ENCODE assay signal across 12 mouse cellular contexts in the genomic region with DNA sequence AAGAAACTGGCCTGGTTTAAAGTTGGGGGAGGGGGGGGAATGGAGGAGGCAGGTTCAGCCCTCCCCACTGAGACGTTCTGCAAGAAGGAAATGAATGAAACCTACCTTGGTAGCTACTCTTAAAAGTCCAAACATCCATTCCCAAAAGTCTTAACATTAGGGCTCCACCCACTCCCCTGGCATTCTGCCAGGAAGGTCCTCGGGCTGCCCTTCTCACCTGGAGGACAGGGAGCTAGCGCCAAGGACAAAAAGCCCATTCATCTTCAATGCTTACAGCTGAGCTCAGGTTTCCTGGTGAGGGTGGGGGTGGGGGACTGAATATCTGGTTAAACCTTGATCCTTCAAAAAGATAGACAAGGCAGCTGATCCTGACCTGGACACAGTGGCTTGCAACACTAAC. TPM values are rescaled to one million over a fixed set of nuclear protein-coding genes. Genes with fewer than 3 reads are reported as not detected.
A peak's percentile ranks its signal among the peaks of the same experiment; 100 is the strongest.
DNase-seq lines count a peak whose midpoint lies in the region; ATAC-seq and TF ChIP-seq lines count a peak whose summit lies in the region.
"Had no signal": no experiment of that assay in that cellular context is flagged by ENCODE, and none has a peak within 500 bp of the region (broad histone marks: within the 10 kb centered on the region; RNA-seq: fewer than 3 reads in every experiment).

No protein-coding gene starts in this region.

- H3K27me3 ChIP-seq in intestine, embryonic 16.5 days (replicated peaks; ENCODE audit: control insufficient read depth, insufficient read depth, low read length) = no peaks in the 10 kb centered on the region
- no peaks in the 10 kb centered on the region for H3K27me3 ChIP-seq in limb, embryonic 11.5 days (ENCODE audit: control insufficient read depth, insufficient read depth, low read length)
- no peaks in the 10 kb centered on the region for H3K27me3 ChIP-seq in stomach, embryonic 16.5 days (ENCODE audit: control insufficient read depth, insufficient read depth, low read length)
- H3K27me3 ChIP-seq in midbrain, postnatal 0 days (ENCODE audit: insufficient read depth, low read length) = no peaks in the 10 kb centered on the region

- DNase-seq in lung, adult 18-20 months = peak; percentile 70 to 74
- no peak for DNase-seq in lung, postnatal 25 days (ENCODE audit: low spot score)
- DNase-seq in limb, embryonic 11.5 days (ENCODE audit: low spot score) = peak; percentile 32
- no peak for DNase-seq in embryo, embryonic 10.5 days (ENCODE audit: low spot score)
- DNase-seq in cerebellum, adult 11 months = no peak
- DNase-seq in midbrain, postnatal 0 days (ENCODE audit: low spot score) = no peak
- DNase-seq: cerebellum, postnatal 25 days; gastrocnemius, postnatal 10 days; layer of hippocampus, adult 9-11 months had no signal

- H3K9ac ChIP-seq in intestine, embryonic 16.5 days (ENCODE audit: low read depth, low read length) = no peak overlapping the region
- no peak overlapping the region for H3K9ac ChIP-seq in limb, embryonic 11.5 days (ENCODE audit: low read length)
- peak overlapping the region; percentile 8; the same call in 1 of the 2 replicates for H3K9ac ChIP-seq in stomach, embryonic 16.5 days (ENCODE audit: low read length)
- H3K9ac ChIP-seq in midbrain, postnatal 0 days (replicated peaks; ENCODE audit: low read length, poor library complexity, severe bottlenecking) = no peak overlapping the region

- no peaks in the 10 kb centered on the region for H3K36me3 ChIP-seq in intestine, embryonic 16.5 days (ENCODE audit: control insufficient read depth, insufficient read depth, low read length)
- no peaks in the 10 kb centered on the region for H3K36me3 ChIP-seq in limb, embryonic 11.5 days (ENCODE audit: control insufficient read depth, insufficient read depth, low read length)
- H3K36me3 ChIP-seq in stomach, embryonic 16.5 days (ENCODE audit: control insufficient read depth, insufficient read depth, low read length) = no peaks in the 10 kb centered on the region
- H3K36me3 ChIP-seq in midbrain, postnatal 0 days (ENCODE audit: insufficient read depth, low read length) = no peaks in the 10 kb centered on the region

- no peaks in the 10 kb centered on the region for H3K9me3 ChIP-seq in intestine, embryonic 16.5 days (ENCODE audit: control insufficient read depth, low read length)
- no peaks in the 10 kb centered on the region for H3K9me3 ChIP-seq in limb, embryonic 11.5 days (ENCODE audit: control insufficient read depth, low read length)
- H3K9me3 ChIP-seq in stomach, embryonic 16.5 days (replicated peaks; ENCODE audit: control insufficient read depth, low read length) = no peaks in the 10 kb centered on the region
- H3K9me3 ChIP-seq in midbrain, postnatal 0 days (ENCODE audit: low read length) = no peaks in the 10 kb centered on the region

- peaks cover 64% of the 10 kb centered on the region for H3K4me1 ChIP-seq in intestine, embryonic 16.5 days (ENCODE audit: control insufficient read depth, insufficient read depth, low read length)
- peaks cover 32% of the 10 kb centered on the region for H3K4me1 ChIP-seq in limb, embryonic 11.5 days (ENCODE audit: control insufficient read depth, insufficient read depth, low read length)
- peaks cover 65% of the 10 kb centered on the region for H3K4me1 ChIP-seq in stomach, embryonic 16.5 days (ENCODE audit: control insufficient read depth, insufficient read depth, low read length)
- peaks cover 3% of the 10 kb centered on the region; the same call in 1 of the 2 replicates for H3K4me1 ChIP-seq in midbrain, postnatal 0 days (ENCODE audit: insufficient read depth, low read length)

- TF ChIP-seq CTCF in midbrain, postnatal 0 days (IDR thresholded peaks at IDR 0.05) = no peak

- 0 out of 2 replicates have a peak overlapping the region, but pooled peaks have one; percentile 0 for H3K4me2 ChIP-seq in intestine, embryonic 16.5 days (ENCODE audit: low read depth, low read length)
- 0 out of 2 replicates have a peak overlapping the region, but pooled peaks have one; percentile 1 for H3K4me2 ChIP-seq in limb, embryonic 11.5 days (ENCODE audit: low read depth, severe bottlenecking)
- no peak overlapping the region for H3K4me2 ChIP-seq in stomach, embryonic 16.5 days (ENCODE audit: low read depth, low read length)
- H3K4me2 ChIP-seq in midbrain, postnatal 0 days (ENCODE audit: low read depth, low read length, poor library complexity, severe bottlenecking) = no peak overlapping the region
- H3K4me2 ChIP-seq: midbrain, embryonic 11.5 days had no signal

- H3K4me3 ChIP-seq in intestine, embryonic 16.5 days (ENCODE audit: low read length) = no peak overlapping the region
- no peak overlapping the region for H3K4me3 ChIP-seq in limb, embryonic 11.5 days (ENCODE audit: low read depth, low read length)
- no peak overlapping the region for H3K4me3 ChIP-seq in stomach, embryonic 16.5 days (replicated peaks; ENCODE audit: low read length)
- no peak overlapping the region for H3K4me3 ChIP-seq in midbrain, postnatal 0 days (ENCODE audit: low read depth, low read length)

- WGBS in intestine, embryonic 16.5 days = 25% methylated on average over 3 of the region's 3 CpGs
- 53% methylated on average over 3 of the region's 3 CpGs for WGBS in limb, embryonic 11.5 days
- 6% methylated on average over 3 of the region's 3 CpGs for WGBS in stomach, embryonic 16.5 days
- 70% methylated on average over 3 of the region's 3 CpGs for WGBS in midbrain, postnatal 0 days

- H3K27ac ChIP-seq in intestine, embryonic 16.5 days (ENCODE audit: low read length) = peak overlapping the region; percentile 83
- H3K27ac ChIP-seq in limb, embryonic 11.5 days (replicated peaks; ENCODE audit: low read depth, low read length) = peak overlapping the region; percentile 15
- H3K27ac ChIP-seq in stomach, embryonic 16.5 days (ENCODE audit: low read length) = peak overlapping the region; percentile 91
- H3K27ac ChIP-seq in midbrain, postnatal 0 days (ENCODE audit: low read depth, low read length) = no peak overlapping the region

- ATAC-seq in intestine, embryonic 16.5 days = no peak
- ATAC-seq in limb, embryonic 11.5 days (ENCODE audit: insufficient number of reproducible peaks, low FRiP score, low TSS enrichment, low read depth) = no peak
- ATAC-seq in stomach, embryonic 16.5 days (ENCODE audit: insufficient read depth, low FRiP score) = no peak
- no peak for ATAC-seq in midbrain, postnatal 0 days (ENCODE audit: low FRiP score)

RNA-seq across cellular contexts. Expression of gene Actn4, which starts 32.8 kb away (rescaled TPM):
- polyA plus RNA-seq in intestine, embryonic 16.5 days (2015; fragmentation: Nextera tagmentation; extraction: Ambion mirVana) = 402 and 447 TPM in 2 replicates
- 208 and 213 TPM in 2 replicates for polyA plus RNA-seq in limb, embryonic 11.5 days (2014; fragmentation: Nextera tagmentation; extraction: Ambion mirVana)
- 413 and 449 TPM in 2 replicates for polyA plus RNA-seq in stomach, embryonic 16.5 days (2015; fragmentation: Nextera tagmentation; extraction: Ambion mirVana)
- total RNA-seq in midbrain, postnatal 0 days (2014; rRNA removed) = 74.7 and 86.9 TPM in 2 replicates
- polyA plus RNA-seq in midbrain, postnatal 0 days (2015; fragmentation: Nextera tagmentation; extraction: Ambion mirVana) = 101 and 105 TPM in 2 replicates

RNA-seq across cellular contexts. Expression of gene Capn12, which starts 48.2 kb away (rescaled TPM):
- 0.29 and 0.39 TPM in 2 replicates for polyA plus RNA-seq in intestine, embryonic 16.5 days (2015; fragmentation: Nextera tagmentation; extraction: Ambion mirVana)
- 0.59 and 0.62 TPM in 2 replicates for polyA plus RNA-seq in limb, embryonic 11.5 days (2014; fragmentation: Nextera tagmentation; extraction: Ambion mirVana)
- 0.56 and 0.59 TPM in 2 replicates for polyA plus RNA-seq in stomach, embryonic 16.5 days (2015; fragmentation: Nextera tagmentation; extraction: Ambion mirVana)
- total RNA-seq in midbrain, postnatal 0 days (2014; rRNA removed) = 0.38 and 0.57 TPM in 2 replicates
- polyA plus RNA-seq in midbrain, postnatal 0 days (2015; fragmentation: Nextera tagmentation; extraction: Ambion mirVana) = 0.26 and 0.41 TPM in 2 replicates

RNA-seq across cellular contexts. Expression of gene Eif3k, which starts 52.3 kb away (rescaled TPM):
- 355 and 362 TPM in 2 replicates for polyA plus RNA-seq in intestine, embryonic 16.5 days (2015; fragmentation: Nextera tagmentation; extraction: Ambion mirVana)
- polyA plus RNA-seq in limb, embryonic 11.5 days (2014; fragmentation: Nextera tagmentation; extraction: Ambion mirVana) = 463 and 476 TPM in 2 replicates
- 339 and 345 TPM in 2 replicates for polyA plus RNA-seq in stomach, embryonic 16.5 days (2015; fragmentation: Nextera tagmentation; extraction: Ambion mirVana)
- 405 and 482 TPM in 2 replicates for total RNA-seq in midbrain, postnatal 0 days (2014; rRNA removed)
- 292 and 309 TPM in 2 replicates for polyA plus RNA-seq in midbrain, postnatal 0 days (2015; fragmentation: Nextera tagmentation; extraction: Ambion mirVana)

RNA-seq across cellular contexts. Expression of gene Map4k1, which starts 52.5 kb away (rescaled TPM):
- polyA plus RNA-seq in intestine, embryonic 16.5 days (2015; fragmentation: Nextera tagmentation; extraction: Ambion mirVana) = 6.9 and 7.3 TPM in 2 replicates
- polyA plus RNA-seq in limb, embryonic 11.5 days (2014; fragmentation: Nextera tagmentation; extraction: Ambion mirVana) = 10.5 and 12.1 TPM in 2 replicates
- polyA plus RNA-seq in stomach, embryonic 16.5 days (2015; fragmentation: Nextera tagmentation; extraction: Ambion mirVana) = 7.9 and 8.4 TPM in 2 replicates
- 5.6 and 17.4 TPM in 2 replicates for total RNA-seq in midbrain, postnatal 0 days (2014; rRNA removed)
- 18.2 and 21.0 TPM in 2 replicates for polyA plus RNA-seq in midbrain, postnatal 0 days (2015; fragmentation: Nextera tagmentation; extraction: Ambion mirVana)

Comparison
In these comparisons a context has a peak if more than half of its experiments do, and no peak if none do; other contexts are left out.
1. DNase-seq: peak in lung, adult 18-20 months (2 of 2) and limb, embryonic 11.5 days (single experiment); none in lung, postnatal 25 days (single experiment), embryo, embryonic 10.5 days (single experiment), cerebellum, adult 11 months (single experiment) and midbrain, postnatal 0 days (single experiment).
2. H3K4me2 ChIP-seq: peak in intestine, embryonic 16.5 days (single experiment) and limb, embryonic 11.5 days (single experiment); none in stomach, embryonic 16.5 days (single experiment) and midbrain, postnatal 0 days (single experiment).